Mouse (Mus musculus) kidney, adult 8-10 months (tissue): ENCODE results near the gene Osbpl9.

Source experiments
- DNase-seq, 2 experiments: peaks; one replicate each; pipeline ENCODE4 v3.0.0; 2022

Osbpl9 gene

GRCm38 (mm10) chr4:109098861-109099260, 103.2 kb downstream of the Osbpl9 start:
- no peak for DNase-seq

- no peak for DNase-seq
Observed at GRCm38 (mm10) chr4:109094269-109094668, 107.8 kb downstream of the Osbpl9 start.

GRCm38 (mm10) chr4:109092344-109092743, 109.7 kb downstream of the Osbpl9 start:
- no peak for DNase-seq

- DNase-seq, result no peak
Observed at GRCm38 (mm10) chr4:109091241-109091777, 110.8 kb downstream of the Osbpl9 start.

GRCm38 (mm10) chr4:109089999-109090398, 112.1 kb downstream of the Osbpl9 start:
- no peak for DNase-seq

- DNase-seq, result no peak
Observed at GRCm38 (mm10) chr4:109089171-109089570, 112.9 kb downstream of the Osbpl9 start.

- no peak for DNase-seq
Observed at GRCm38 (mm10) chr4:109080118-109080517, 122.0 kb downstream of the Osbpl9 start.

- no peak for DNase-seq
Observed at GRCm38 (mm10) chr4:109079676-109080075, 122.4 kb downstream of the Osbpl9 start.

GRCm38 (mm10) chr4:109078941-109079340, 123.1 kb downstream of the Osbpl9 start:
- DNase-seq, result no peak

- DNase-seq, result no peak
Observed at GRCm38 (mm10) chr4:109073296-109073695, 128.8 kb downstream of the Osbpl9 start.

- DNase-seq, result no peak
Observed at GRCm38 (mm10) chr4:109072891-109073290, 129.2 kb downstream of the Osbpl9 start.

- DNase-seq, result no peak
Observed at GRCm38 (mm10) chr4:109065714-109066113, 136.4 kb downstream of the Osbpl9 start.

- no peak for DNase-seq
Observed at GRCm38 (mm10) chr4:109064941-109065340, 137.1 kb downstream of the Osbpl9 start.

GRCm38 (mm10) chr4:109059255-109059821, 142.7 kb downstream of the Osbpl9 start:
- DNase-seq, result no peak

GRCm38 (mm10) chr4:109057640-109058039, 144.4 kb downstream of the Osbpl9 start:
- DNase-seq, result no peak

- DNase-seq, result no peak
Observed at GRCm38 (mm10) chr4:109056351-109056750, 145.7 kb downstream of the Osbpl9 start.

GRCm38 (mm10) chr4:109054003-109054402, 148.1 kb downstream of the Osbpl9 start:
- no peak for DNase-seq

GRCm38 (mm10) chr4:109052282-109052681, 149.8 kb downstream of the Osbpl9 start:
- no peak for DNase-seq

GRCm38 (mm10) chr4:109048258-109048657, 153.8 kb downstream of the Osbpl9 start:
- no peak for DNase-seq

GRCm38 (mm10) chr4:109043756-109044155, 158.3 kb downstream of the Osbpl9 start:
- no peak for DNase-seq

GRCm38 (mm10) chr4:109043294-109043693, 158.8 kb downstream of the Osbpl9 start:
- DNase-seq, result no peak

GRCm38 (mm10) chr4:109042739-109043138, 159.3 kb downstream of the Osbpl9 start:
- DNase-seq, result no peak

- DNase-seq, result peak; percentile 42 to 73
Observed at GRCm38 (mm10) chr4:109036327-109036726, 165.7 kb downstream of the Osbpl9 start.

- DNase-seq, result no peak
Observed at GRCm38 (mm10) chr4:109030266-109030665, 171.8 kb downstream of the Osbpl9 start.

GRCm38 (mm10) chr4:109029857-109030256, 172.2 kb downstream of the Osbpl9 start:
- DNase-seq, result no peak
